Mouse (Mus musculus) testis, adult 2 months (tissue): ENCODE measurements around the gene Arhgap45. TPM values are rescaled to one million over a fixed set of nuclear protein-coding genes. Genes with fewer than 3 reads are reported as not detected.

Source experiments
- H3K27ac ChIP-seq: fragments of 200-500 bp; 2 replicates; pipeline ENCODE4 v1.5.1; 2012; ENCODE audit warnings: low read depth, low read length; ENCODE audit not compliant: control insufficient read depth, insufficient read depth
- H3K27me3 ChIP-seq: fragments of 200-500 bp; 2 replicates; pipeline ENCODE4 v1.6.1; 2012; ENCODE audit warnings: mild to moderate bottlenecking, low read length, moderate library complexity; ENCODE audit not compliant: control insufficient read depth, insufficient read depth
- H3K36me3 ChIP-seq: fragments of 200-500 bp; 2 replicates; pipeline ENCODE4 v1.6.1; 2012; ENCODE audit warnings: mild to moderate bottlenecking, low read length; ENCODE audit not compliant: control insufficient read depth, insufficient read depth
- H3K4me1 ChIP-seq: fragments of 200-500 bp; 2 replicates; pipeline ENCODE4 v1.6.1; 2012; ENCODE audit warnings: low read length; ENCODE audit not compliant: control insufficient read depth, insufficient read depth
- H3K4me3 ChIP-seq: fragments of 200-500 bp; 2 replicates; pipeline ENCODE4 v1.5.1; 2012; ENCODE audit warnings: low read depth, mild to moderate bottlenecking, low read length, moderate library complexity, mixed read lengths; ENCODE audit not compliant: control insufficient read depth
- CTCF ChIP-seq: fragments of 200-500 bp; IDR thresholded peaks from 2 replicates; pipeline ENCODE4 v1.5.1; 2012; ENCODE audit warnings: low read depth, mild to moderate bottlenecking, inconsistent platforms, low read length, moderate library complexity; ENCODE audit not compliant: control insufficient read depth, insufficient read depth, insufficient replicate concordance
- POLR2A ChIP-seq: fragments of 200-500 bp; IDR thresholded peaks from 2 replicates; pipeline ENCODE4 v1.6.1; 2012; ENCODE audit warnings: low read depth, mild to moderate bottlenecking, inconsistent platforms, low read length, moderate library complexity; ENCODE audit not compliant: control insufficient read depth
- polyA plus RNA-seq: library from polyadenylated mRNA; depleted of rRNA; stranded (reverse); fragments of >200 nt; gene quantifications from 2 replicates; pipeline ENCODE4 v1.2.3, GENCODE M21; 2012

The Arhgap45 gene
- polyA plus RNA-seq, 1 experiment = 2.1 TPM

- no peak overlapping the region for H3K27ac ChIP-seq
- H3K36me3 ChIP-seq = no peaks in the 10 kb centered on the region
- H3K4me1 ChIP-seq = peaks cover 26% of the 10 kb centered on the region
- no peak for TF ChIP-seq POLR2A
- no peak for TF ChIP-seq CTCF
- H3K27me3 ChIP-seq = no peaks in the 10 kb centered on the region
- no peak overlapping the region for H3K4me3 ChIP-seq
Measured at GRCm38 (mm10) chr10:79995636-79996035, 20.8 kb upstream of the Arhgap45 start.

GRCm38 (mm10) chr10:79996272-79997033 is 20.0 kb upstream of the Arhgap45 start, which contains the start of gene Abca7:
Gene Abca7, plus strand, starts transcription at chr10:79996494.
- peak within 1 kb of the TSS; percentile 91 for H3K4me3 ChIP-seq
- H3K4me1 ChIP-seq = peaks cover 26% of the 10 kb centered on the region
- no peak for TF ChIP-seq POLR2A
- 0 out of 2 replicates have a peak, but pooled peaks have one; percentile 9 for TF ChIP-seq CTCF
- no peaks in the 10 kb centered on the region for H3K27me3 ChIP-seq
- H3K36me3 ChIP-seq = no peaks in the 10 kb centered on the region
- H3K27ac ChIP-seq = no peak within 1 kb of the TSS

DNA sequence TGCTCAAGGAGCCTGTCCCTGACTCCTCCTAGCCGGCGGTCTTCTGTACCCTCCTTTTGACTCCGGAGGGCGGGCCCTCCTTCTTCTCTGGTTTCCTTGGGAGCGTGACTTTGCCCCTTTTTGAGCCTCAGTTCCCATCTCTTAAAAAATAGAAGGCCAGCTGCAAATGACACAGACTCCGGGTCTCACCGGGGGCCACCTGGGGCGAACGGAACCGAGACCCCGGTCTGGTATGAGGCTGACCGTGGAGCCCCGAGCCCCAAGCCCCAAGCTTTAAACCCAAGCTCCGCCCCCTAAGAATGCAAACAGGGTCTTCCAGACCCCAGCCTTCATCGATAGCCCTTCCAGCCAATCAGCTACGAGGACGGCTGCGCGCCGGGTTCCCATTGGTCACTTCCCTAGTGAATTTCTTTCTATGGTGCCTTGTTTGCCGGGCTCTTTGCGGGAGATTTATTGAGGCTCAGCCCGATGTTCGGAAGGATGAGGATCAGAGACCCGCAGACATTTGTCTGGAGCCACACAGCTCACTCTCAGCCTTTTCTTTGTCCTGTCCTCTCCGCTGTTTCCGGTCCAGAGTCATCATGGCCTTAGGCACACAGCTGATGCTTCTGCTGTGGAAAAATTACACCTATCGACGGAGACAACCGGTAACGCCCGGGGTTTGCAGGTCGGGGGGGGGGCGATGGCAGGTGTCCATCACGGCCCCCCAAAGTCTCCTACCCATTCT is 19.3 kb upstream of the Arhgap45 start:
- H3K27ac ChIP-seq = no peak overlapping the region
- H3K27me3 ChIP-seq = no peaks in the 10 kb centered on the region
- no peak for TF ChIP-seq CTCF
- TF ChIP-seq POLR2A = no peak
- peaks cover 26% of the 10 kb centered on the region for H3K4me1 ChIP-seq
- H3K36me3 ChIP-seq = no peaks in the 10 kb centered on the region
- H3K4me3 ChIP-seq = peak overlapping the region; percentile 91

DNA sequence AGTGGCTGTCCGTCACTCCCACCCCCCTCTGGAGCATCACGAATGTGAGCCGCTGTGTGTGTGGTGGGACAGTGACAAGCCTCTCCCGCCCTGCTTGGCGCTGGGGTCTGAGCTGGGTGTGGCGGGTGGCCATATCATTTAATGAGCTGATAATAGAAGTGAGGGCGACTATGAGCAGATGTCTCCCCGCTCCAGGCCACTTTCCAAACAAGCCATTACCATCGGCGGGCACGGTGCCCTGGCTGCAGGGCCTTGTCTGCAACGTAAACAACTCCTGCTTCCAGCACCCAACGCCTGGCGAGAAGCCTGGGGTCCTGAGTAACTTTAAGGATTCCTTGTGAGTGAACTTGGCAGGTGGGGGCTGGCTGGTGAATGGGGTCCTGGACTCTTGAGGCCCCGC is 18.6 kb upstream of the Arhgap45 start:
- H3K4me1 ChIP-seq = peaks cover 26% of the 10 kb centered on the region
- H3K27me3 ChIP-seq = no peaks in the 10 kb centered on the region
- H3K36me3 ChIP-seq = no peaks in the 10 kb centered on the region
- no peak overlapping the region for H3K27ac ChIP-seq
- TF ChIP-seq POLR2A (no peak), CTCF (no peak)
- H3K4me3 ChIP-seq = peak overlapping the region; percentile 48

DNA sequence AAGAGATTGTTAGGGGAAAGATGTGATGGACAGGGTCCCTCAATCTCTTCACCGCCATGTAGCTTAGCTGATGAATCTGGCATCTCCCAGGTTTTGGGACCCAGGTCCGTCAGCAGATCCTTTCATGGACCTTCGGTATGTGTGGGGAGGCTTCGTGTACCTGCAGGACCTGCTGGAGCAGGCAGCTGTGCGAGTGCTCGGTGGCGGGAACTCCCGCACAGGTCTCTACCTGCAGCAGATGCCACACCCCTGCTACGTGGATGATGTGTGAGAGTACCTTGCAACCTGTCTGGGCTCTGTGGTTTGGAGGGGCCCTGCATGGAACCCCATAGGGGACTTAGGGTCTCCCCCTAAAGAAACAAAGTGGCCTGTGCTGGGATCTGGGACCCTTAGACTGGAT is 14.5 kb upstream of the Arhgap45 start:
- TF ChIP-seq CTCF (no peak), POLR2A (no peak)
- no peaks in the 10 kb centered on the region for H3K27me3 ChIP-seq

GRCm38 (mm10) chr10:80002829-80003228 is 13.6 kb upstream of the Arhgap45 start:
- TF ChIP-seq POLR2A = no peak
- Histone ChIP-seq H3K27me3 (no peaks in the 10 kb centered on the region), H3K4me1 (peaks cover 13% of the 10 kb centered on the region), H3K36me3 (no peaks in the 10 kb centered on the region), H3K4me3 (no peak overlapping the region), H3K27ac (no peak overlapping the region)

More for the DNA sequence above, 14.5 kb upstream of the Arhgap45 start:
- no peaks in the 10 kb centered on the region for H3K36me3 ChIP-seq
- no peak overlapping the region for H3K4me3 ChIP-seq
- no peak overlapping the region for H3K27ac ChIP-seq
- peaks cover 21% of the 10 kb centered on the region for H3K4me1 ChIP-seq

GRCm38 (mm10) chr10:80003374-80004232 is 12.8 kb upstream of the Arhgap45 start:
- Histone ChIP-seq H3K27ac (no peak overlapping the region), H3K27me3 (no peaks in the 10 kb centered on the region), H3K36me3 (no peaks in the 10 kb centered on the region), H3K4me1 (peaks cover 7% of the 10 kb centered on the region), H3K4me3 (no peak overlapping the region)
- no peak for TF ChIP-seq POLR2A
- TF ChIP-seq CTCF = no peak
